Mouse (Mus musculus) 3T3-L1 (cell line): Measurements from ENCODE around the gene Fbxl18.

Experiments used
- DNase-seq: peaks from one replicate; pipeline ENCODE4 v3.0.0-alpha.2; 2015; ENCODE audit warnings: low read depth, low spot score

Fbxl18 gene

GRCm38 (mm10) chr5:142874791-142875512 is 20.3 kb downstream of the Fbxl18 start:
- DNase-seq = no peak

- no peak for DNase-seq
Observed at GRCm38 (mm10) chr5:142873718-142874117, 21.5 kb downstream of the Fbxl18 start.

- DNase-seq = no peak
Observed at GRCm38 (mm10) chr5:142871765-142872164, 23.5 kb downstream of the Fbxl18 start.

GRCm38 (mm10) chr5:142869463-142869862 is 25.8 kb downstream of the Fbxl18 start:
- no peak for DNase-seq

- no peak for DNase-seq
Observed at GRCm38 (mm10) chr5:142857763-142858229, 37.4 kb downstream of the Fbxl18 start.

- no peak for DNase-seq
Observed at GRCm38 (mm10) chr5:142856408-142856807, 38.8 kb downstream of the Fbxl18 start.

GRCm38 (mm10) chr5:142854877-142855276 is 40.3 kb downstream of the Fbxl18 start:
- DNase-seq = peak; percentile 79

- DNase-seq = no peak
Observed at GRCm38 (mm10) chr5:142853585-142853984, 41.6 kb downstream of the Fbxl18 start.

GRCm38 (mm10) chr5:142851681-142852049 is 43.6 kb downstream of the Fbxl18 start:
- no peak for DNase-seq

- no peak for DNase-seq
Observed at GRCm38 (mm10) chr5:142850916-142851680, 44.1 kb downstream of the Fbxl18 start.

GRCm38 (mm10) chr5:142850476-142850875 is 44.7 kb downstream of the Fbxl18 start:
- DNase-seq = no peak

- DNase-seq = no peak
Observed at GRCm38 (mm10) chr5:142848911-142849310, 46.3 kb downstream of the Fbxl18 start.

- DNase-seq = no peak
Observed at GRCm38 (mm10) chr5:142848149-142848548, 47.1 kb downstream of the Fbxl18 start.

GRCm38 (mm10) chr5:142844467-142844866 is 50.8 kb downstream of the Fbxl18 start:
- DNase-seq = no peak

- DNase-seq = peak; percentile 79
Observed at GRCm38 (mm10) chr5:142842137-142842642, 53.0 kb downstream of the Fbxl18 start.

GRCm38 (mm10) chr5:142841372-142842136 is 53.7 kb downstream of the Fbxl18 start:
- peak; percentile 65 for DNase-seq

- peak; percentile 47 for DNase-seq
Observed at GRCm38 (mm10) chr5:142837427-142837826, 57.8 kb downstream of the Fbxl18 start.

GRCm38 (mm10) chr5:142836891-142837290 is 58.3 kb downstream of the Fbxl18 start:
- no peak for DNase-seq

- DNase-seq = no peak
Observed at GRCm38 (mm10) chr5:142833646-142834438, 61.4 kb downstream of the Fbxl18 start.

GRCm38 (mm10) chr5:142826131-142826530 is 69.1 kb downstream of the Fbxl18 start:
- no peak for DNase-seq

GRCm38 (mm10) chr5:142825665-142826064 is 69.6 kb downstream of the Fbxl18 start:
- no peak for DNase-seq
